ENCODE assay signal across 8 mouse cellular contexts in the genomic region with DNA sequence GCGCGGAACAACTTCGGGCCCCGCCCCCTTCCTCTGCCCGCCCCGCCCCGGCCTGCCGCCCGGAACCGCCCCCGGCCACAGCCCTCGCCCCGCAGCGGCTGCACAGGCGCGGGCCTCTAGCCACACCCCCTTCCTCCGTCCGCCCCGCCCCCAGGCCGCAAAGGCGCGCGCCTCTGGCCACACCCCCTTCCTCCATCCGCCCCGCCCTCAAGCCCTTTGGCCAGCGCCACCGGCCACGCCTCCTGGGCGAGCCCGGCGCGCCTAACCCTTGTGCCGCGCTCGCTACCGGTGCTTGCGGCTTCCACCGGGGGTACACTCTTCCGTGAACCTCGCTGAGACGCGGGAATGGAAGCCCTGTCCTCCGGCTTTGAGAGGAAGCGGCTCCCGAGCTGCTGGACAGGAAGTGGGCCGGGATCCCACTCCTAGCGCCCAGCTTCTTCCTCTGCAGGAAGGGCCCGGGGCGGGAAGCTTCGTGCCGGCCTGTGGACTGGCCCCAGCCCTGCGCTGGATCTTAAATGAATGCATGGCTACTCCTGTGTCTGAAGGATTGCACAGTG. TPM values are rescaled to one million over a fixed set of nuclear protein-coding genes. Genes with fewer than 3 reads are reported as not detected.
DNase-seq lines count a peak whose midpoint lies in the region; ATAC-seq and TF ChIP-seq lines count a peak whose summit lies in the region.

Gene Tram2, minus strand, starts transcription at position 13 of the 557 bp plus-strand sequence.

- peak; percentile 93 for ATAC-seq in forebrain, embryonic 13.5 days
- peak; percentile 91 for ATAC-seq in liver, embryonic 15.5 days (ENCODE audit: insufficient read depth)
- peak; percentile 92 for ATAC-seq in neural tube, embryonic 11.5 days (ENCODE audit: insufficient read depth, low FRiP score, low TSS enrichment)
- peak; percentile 94 for ATAC-seq in stomach, embryonic 16.5 days (ENCODE audit: insufficient read depth, low FRiP score)

- H3K4me1 ChIP-seq in ES-Bruce4 (ENCODE audit: control insufficient read depth, insufficient read depth, low read length) = peaks cover 3% of the 10 kb centered on the region
- peaks cover 28% of the 10 kb centered on the region for H3K4me1 ChIP-seq in forebrain, embryonic 13.5 days
- H3K4me1 ChIP-seq in liver, embryonic 15.5 days (replicated peaks) = peaks cover 29% of the 10 kb centered on the region
- H3K4me1 ChIP-seq in neural tube, embryonic 11.5 days (ENCODE audit: control insufficient read depth, insufficient read depth, low read length) = peaks cover 13% of the 10 kb centered on the region
- peaks cover 30% of the 10 kb centered on the region for H3K4me1 ChIP-seq in stomach, embryonic 16.5 days (ENCODE audit: control insufficient read depth, insufficient read depth, low read length)

- TF ChIP-seq EP300 in ES-Bruce4 (IDR thresholded peaks at IDR 0.05; ENCODE audit: insufficient read depth, low read depth, low read length) = no peak

- DNase-seq in c-Kit-positive CD71-positive TER-119-positive erythroid progenitor cells, embryonic 14.5 days (ENCODE audit: low spot score) = peak; percentile 85
- DNase-seq in heart, postnatal 10 days = peak; percentile 97
- DNase-seq in kidney, postnatal 4 days = peak; percentile 99
- peak; percentile 95 for DNase-seq in neural tube, embryonic 11.5 days (ENCODE audit: low spot score)

- H3K4me3 ChIP-seq in ES-Bruce4 (ENCODE audit: low read depth, low read length) = peak within 1 kb of the TSS; percentile 88
- H3K4me3 ChIP-seq in forebrain, embryonic 13.5 days = peak within 1 kb of the TSS; percentile 60
- peak within 1 kb of the TSS; percentile 66 for H3K4me3 ChIP-seq in liver, embryonic 15.5 days (replicated peaks)
- peak within 1 kb of the TSS; percentile 55 for H3K4me3 ChIP-seq in neural tube, embryonic 11.5 days (ENCODE audit: low read depth, low read length)
- peak within 1 kb of the TSS; percentile 75 for H3K4me3 ChIP-seq in stomach, embryonic 16.5 days (replicated peaks; ENCODE audit: low read length)

- no peaks in the 10 kb centered on the region for H3K36me3 ChIP-seq in ES-Bruce4 (ENCODE audit: control insufficient read depth, insufficient read depth, low read length, poor library complexity, severe bottlenecking)
- no peaks in the 10 kb centered on the region for H3K36me3 ChIP-seq in forebrain, embryonic 13.5 days (ENCODE audit: poor library complexity, severe bottlenecking)
- H3K36me3 ChIP-seq in liver, embryonic 15.5 days (replicated peaks) = no peaks in the 10 kb centered on the region
- H3K36me3 ChIP-seq in neural tube, embryonic 11.5 days (ENCODE audit: control insufficient read depth, insufficient read depth, low read length) = no peaks in the 10 kb centered on the region
- H3K36me3 ChIP-seq in stomach, embryonic 16.5 days (ENCODE audit: control insufficient read depth, insufficient read depth, low read length) = no peaks in the 10 kb centered on the region

- H3K4me2 ChIP-seq in forebrain, embryonic 13.5 days = peak within 1 kb of the TSS; percentile 73
- peak within 1 kb of the TSS; percentile 85 for H3K4me2 ChIP-seq in liver, embryonic 15.5 days
- peak within 1 kb of the TSS; percentile 62 for H3K4me2 ChIP-seq in neural tube, embryonic 11.5 days (ENCODE audit: low read depth)
- peak within 1 kb of the TSS; percentile 79 for H3K4me2 ChIP-seq in stomach, embryonic 16.5 days (ENCODE audit: low read depth, low read length)

- TF ChIP-seq POLR2A in ES-Bruce4 (IDR thresholded peaks at IDR 0.05; ENCODE audit: insufficient read depth, low read length) = peak; percentile 64

- WGBS in forebrain, embryonic 13.5 days = under 1% methylated on average over 39 of the region's 52 CpGs
- WGBS in liver, embryonic 15.5 days (ENCODE audit: insufficient replicate concordance) = under 1% methylated on average over 51 of the region's 52 CpGs
- WGBS in neural tube, embryonic 11.5 days = under 1% methylated on average over 37 of the region's 52 CpGs
- 1% methylated on average over 37 of the region's 52 CpGs for WGBS in stomach, embryonic 16.5 days

- H3K9ac ChIP-seq in ES-Bruce4 (ENCODE audit: low read depth, poor library complexity, severe bottlenecking) = peak within 1 kb of the TSS; percentile 63
- peak within 1 kb of the TSS; percentile 63 for H3K9ac ChIP-seq in forebrain, embryonic 13.5 days
- H3K9ac ChIP-seq in liver, embryonic 15.5 days = peak within 1 kb of the TSS; percentile 62
- peak within 1 kb of the TSS; percentile 75 for H3K9ac ChIP-seq in neural tube, embryonic 11.5 days (ENCODE audit: low read length)
- peak within 1 kb of the TSS; percentile 87 for H3K9ac ChIP-seq in stomach, embryonic 16.5 days (ENCODE audit: low read length)

- H3K9me3 ChIP-seq in ES-Bruce4 (replicated peaks; ENCODE audit: control insufficient read depth, insufficient read depth, low read length, poor library complexity, severe bottlenecking) = no peaks in the 10 kb centered on the region
- H3K9me3 ChIP-seq in forebrain, embryonic 13.5 days (replicated peaks) = no peaks in the 10 kb centered on the region
- no peaks in the 10 kb centered on the region for H3K9me3 ChIP-seq in liver, embryonic 15.5 days (replicated peaks)
- no peaks in the 10 kb centered on the region for H3K9me3 ChIP-seq in neural tube, embryonic 11.5 days (ENCODE audit: control insufficient read depth, low read length)
- H3K9me3 ChIP-seq in stomach, embryonic 16.5 days (replicated peaks; ENCODE audit: control insufficient read depth, low read length) = no peaks in the 10 kb centered on the region

- H3K27me3 ChIP-seq in ES-Bruce4 (ENCODE audit: control insufficient read depth, insufficient read depth, low read length, poor library complexity, severe bottlenecking) = no peaks in the 10 kb centered on the region
- H3K27me3 ChIP-seq in forebrain, embryonic 13.5 days = no peaks in the 10 kb centered on the region
- peaks cover 22% of the 10 kb centered on the region for H3K27me3 ChIP-seq in liver, embryonic 15.5 days
- H3K27me3 ChIP-seq in neural tube, embryonic 11.5 days (ENCODE audit: control insufficient read depth, insufficient read depth, low read length) = no peaks in the 10 kb centered on the region
- H3K27me3 ChIP-seq in stomach, embryonic 16.5 days (ENCODE audit: control insufficient read depth, insufficient read depth, low read length) = no peaks in the 10 kb centered on the region

- TF ChIP-seq CTCF in ES-Bruce4 (IDR thresholded peaks at IDR 0.05; ENCODE audit: low read depth, low read length) = no peak

- H3K27ac ChIP-seq in ES-Bruce4 (ENCODE audit: insufficient read depth, low read length) = no peak within 1 kb of the TSS
- peak within 1 kb of the TSS; percentile 52 for H3K27ac ChIP-seq in forebrain, embryonic 13.5 days
- H3K27ac ChIP-seq in liver, embryonic 15.5 days (replicated peaks) = peak within 1 kb of the TSS; percentile 84
- peak within 1 kb of the TSS; percentile 78 for H3K27ac ChIP-seq in neural tube, embryonic 11.5 days (ENCODE audit: low read depth, low read length)
- peak within 1 kb of the TSS; percentile 94 for H3K27ac ChIP-seq in stomach, embryonic 16.5 days (ENCODE audit: low read length)

- intact Hi-C loops in heart, postnatal 10 days (cut with DNase I) = loop anchor here (2.0 to 5.0 kb wide), 3 partner anchors 82 to 142 kb away; partner anchors contain the start of gene Efhc1

RNA-seq across cellular contexts. Expression of gene Tram2, which starts in this region (rescaled TPM):
- polyA plus RNA-seq in ES-Bruce4 (2011; ENCODE audit: insufficient read depth, insufficient read length, low read depth, missing spikeins) = 15.2 TPM in 2 replicates
- 2.3 TPM in 2 replicates for polyA plus RNA-seq in forebrain, embryonic 13.5 days (2015; fragmentation: Nextera tagmentation; extraction: Ambion mirVana)
- total RNA-seq in heart, postnatal 10 days (2021) = 10 to 100 TPM; 12.1 to 15.3 TPM
- 1.6 and 1.7 TPM in 2 replicates for polyA plus RNA-seq in liver, embryonic 15.5 days (2015; fragmentation: Nextera tagmentation; extraction: Ambion mirVana)
- polyA plus RNA-seq in neural tube, embryonic 11.5 days (2014; fragmentation: Nextera tagmentation; extraction: Ambion mirVana) = 6.9 and 7.9 TPM in 2 replicates
- polyA plus RNA-seq in stomach, embryonic 16.5 days (2015; fragmentation: Nextera tagmentation; extraction: Ambion mirVana) = 5.6 and 5.8 TPM in 2 replicates
